Mouse (Mus musculus) ES-CJ7 (cell line): ENCODE data around the gene March1.

Experiments used
- DNase-seq: peaks from one replicate; pipeline ENCODE4 v3.0.0; 2011; ENCODE audit warnings: low read depth, low spot score

The March1 gene

GRCm38 (mm10) chr8:65617871-65618751 is at the start of gene March1:
Gene March1 (plus strand): TSS chr8:65617900.
- DNase-seq = peak; percentile 66

GRCm38 (mm10) chr8:65586909-65587308 is 30.8 kb upstream of the March1 start:
- DNase-seq = no peak

- DNase-seq = peak; percentile 46
These were observed 14.5 kb upstream of the March1 start for GRCm38 (mm10) chr8:65603241-65603640.

- peak; percentile 50 for DNase-seq
These were observed 8.2 kb upstream of the March1 start for GRCm38 (mm10) chr8:65609509-65609908.

DNA sequence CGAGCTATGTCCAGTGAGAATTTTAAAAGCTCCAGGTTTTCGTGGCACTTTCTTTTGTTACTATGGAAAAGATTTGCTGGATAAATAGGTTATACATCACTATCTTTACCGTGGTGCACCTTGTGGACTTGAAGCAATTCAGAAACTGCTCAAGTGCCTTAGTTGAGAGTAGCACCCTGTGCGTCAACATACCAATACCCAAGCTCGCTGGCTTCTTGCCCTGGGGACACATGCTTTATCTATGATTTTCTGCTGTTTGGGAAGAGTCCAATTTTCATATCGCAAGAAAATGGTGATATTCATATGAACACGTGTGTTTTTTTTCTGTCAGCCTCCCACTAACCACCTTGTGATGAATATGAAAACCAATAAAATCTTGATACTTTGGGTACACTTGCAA is 1.3 kb downstream of the March1 start:
- DNase-seq = no peak

- no peak for DNase-seq
These were observed 27.2 kb downstream of the March1 start for GRCm38 (mm10) chr8:65644931-65645330.

DNA sequence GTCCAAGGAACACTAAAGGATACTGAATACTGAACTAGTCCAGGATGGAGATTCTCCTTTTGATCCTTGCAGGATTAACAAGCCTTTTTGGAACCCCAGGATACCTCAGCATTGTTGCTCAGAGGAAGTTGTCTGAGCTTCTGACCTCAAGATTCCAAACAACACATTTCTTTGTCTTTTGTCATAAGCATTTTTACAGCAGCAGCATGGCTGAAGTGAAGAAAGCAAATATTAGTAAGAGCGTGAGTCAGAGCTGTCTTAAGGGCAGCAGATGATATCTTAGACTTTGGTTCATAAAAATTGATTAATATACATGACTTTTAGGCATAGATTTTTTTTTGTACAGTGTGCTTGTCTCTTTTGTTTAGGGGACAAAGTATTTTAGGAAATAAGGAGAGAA is 27.8 kb downstream of the March1 start:
- no peak for DNase-seq

- no peak for DNase-seq
These were observed 28.2 kb downstream of the March1 start for GRCm38 (mm10) chr8:65645945-65646344.

GRCm38 (mm10) chr8:65655924-65656323 is 38.2 kb downstream of the March1 start:
- DNase-seq = no peak

GRCm38 (mm10) chr8:65661885-65662284 is 44.2 kb downstream of the March1 start:
- no peak for DNase-seq

DNA sequence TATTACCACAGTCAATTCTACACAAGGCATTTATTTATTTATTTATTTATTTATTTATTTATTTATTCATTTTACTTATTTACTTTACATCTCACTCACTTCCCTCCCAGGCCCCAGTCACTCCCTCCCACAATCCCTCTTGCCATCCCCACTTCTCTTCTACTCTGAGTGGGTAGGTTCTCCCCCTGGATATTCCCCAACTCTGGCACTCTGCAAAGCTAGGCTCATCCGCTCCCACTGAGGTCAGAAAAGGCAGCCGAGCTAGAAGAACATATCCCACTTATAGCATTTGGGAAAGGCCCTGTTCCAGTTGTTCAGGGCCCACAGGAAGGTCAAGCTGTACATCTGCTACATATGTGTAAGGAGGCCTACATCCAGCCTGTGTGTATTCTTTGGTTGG is 48.1 kb downstream of the March1 start:
- no peak for DNase-seq

- DNase-seq = no peak
These were observed 125.4 kb downstream of the March1 start for GRCm38 (mm10) chr8:65743066-65743465.

- DNase-seq = no peak
These were observed 158.1 kb downstream of the March1 start for GRCm38 (mm10) chr8:65775815-65776214.

DNA sequence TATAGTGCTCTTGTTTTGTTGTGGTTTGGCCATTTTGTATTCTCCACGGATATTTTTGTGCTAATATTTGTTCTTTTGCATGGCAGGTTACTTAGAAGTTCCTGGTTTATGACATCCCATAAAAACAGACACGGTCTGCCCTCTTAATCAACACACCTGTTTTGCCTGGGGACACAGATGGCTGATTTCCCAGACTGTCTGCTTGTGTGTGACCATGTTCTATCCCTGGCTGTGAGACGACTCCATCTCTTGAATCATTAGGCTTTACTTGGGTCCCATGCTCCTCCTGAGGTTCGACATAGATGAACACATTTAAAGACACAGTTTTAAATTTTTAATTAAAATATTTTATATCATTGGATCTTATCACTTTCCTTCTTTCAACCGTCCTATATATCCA is 163.5 kb downstream of the March1 start:
- no peak for DNase-seq

DNA sequence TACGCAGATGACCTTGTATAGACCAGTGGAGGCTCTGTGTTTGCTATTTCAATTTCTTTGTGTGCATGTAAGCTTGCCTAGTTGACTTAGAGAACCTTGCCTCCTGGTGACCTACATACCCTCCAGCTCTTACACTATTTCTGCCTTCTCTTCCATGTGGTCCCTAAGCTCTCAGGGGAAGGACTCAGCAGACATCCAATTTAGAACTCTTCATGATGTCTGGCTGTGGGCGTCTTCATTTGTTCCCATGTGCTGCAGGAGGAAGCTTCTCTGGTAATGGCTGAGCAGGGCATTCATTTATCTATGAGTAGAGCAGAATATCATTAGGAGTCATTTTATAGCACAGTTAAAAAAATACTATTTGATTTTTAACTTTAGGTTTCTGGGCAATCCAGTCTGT is 195.3 kb downstream of the March1 start:
- no peak for DNase-seq

DNA sequence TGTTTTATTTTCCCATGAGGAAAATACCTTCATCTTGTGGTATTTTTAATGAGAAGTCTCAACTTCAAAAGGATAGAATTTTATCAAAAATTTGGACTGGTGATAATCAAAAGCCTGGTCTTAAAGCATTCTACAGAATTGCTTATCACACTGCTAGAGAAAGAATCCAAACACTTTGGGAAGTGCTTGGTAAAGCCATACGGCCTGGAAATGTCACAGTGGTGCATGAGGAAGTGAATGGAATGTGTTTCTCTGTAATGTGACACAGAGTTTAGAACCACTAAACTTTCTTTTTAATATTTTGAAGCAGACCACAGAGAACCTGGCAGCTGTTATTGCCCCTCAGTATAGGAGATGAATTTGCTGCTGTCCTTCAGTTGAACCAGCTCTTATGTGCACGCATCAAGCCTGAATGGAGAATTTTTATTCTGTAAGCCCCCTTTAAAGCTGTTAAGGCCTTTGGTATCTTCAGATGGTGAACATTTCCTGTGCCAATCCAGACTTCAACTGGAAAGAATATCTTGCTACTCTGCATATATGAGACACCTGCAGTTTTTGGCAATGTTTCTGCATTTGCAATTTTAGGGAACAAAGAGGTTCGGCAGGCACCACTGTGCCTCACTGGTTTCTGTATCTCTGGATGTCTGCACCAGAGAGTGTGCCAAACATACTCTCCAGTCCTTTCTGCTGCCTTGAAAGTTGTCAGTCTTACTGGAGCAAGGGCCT is 304.8 kb downstream of the March1 start:
- no peak for DNase-seq

GRCm38 (mm10) chr8:65956948-65957347 is 339.2 kb downstream of the March1 start:
- no peak for DNase-seq

- no peak for DNase-seq
These were observed 339.8 kb downstream of the March1 start for GRCm38 (mm10) chr8:65957492-65957891.

DNA sequence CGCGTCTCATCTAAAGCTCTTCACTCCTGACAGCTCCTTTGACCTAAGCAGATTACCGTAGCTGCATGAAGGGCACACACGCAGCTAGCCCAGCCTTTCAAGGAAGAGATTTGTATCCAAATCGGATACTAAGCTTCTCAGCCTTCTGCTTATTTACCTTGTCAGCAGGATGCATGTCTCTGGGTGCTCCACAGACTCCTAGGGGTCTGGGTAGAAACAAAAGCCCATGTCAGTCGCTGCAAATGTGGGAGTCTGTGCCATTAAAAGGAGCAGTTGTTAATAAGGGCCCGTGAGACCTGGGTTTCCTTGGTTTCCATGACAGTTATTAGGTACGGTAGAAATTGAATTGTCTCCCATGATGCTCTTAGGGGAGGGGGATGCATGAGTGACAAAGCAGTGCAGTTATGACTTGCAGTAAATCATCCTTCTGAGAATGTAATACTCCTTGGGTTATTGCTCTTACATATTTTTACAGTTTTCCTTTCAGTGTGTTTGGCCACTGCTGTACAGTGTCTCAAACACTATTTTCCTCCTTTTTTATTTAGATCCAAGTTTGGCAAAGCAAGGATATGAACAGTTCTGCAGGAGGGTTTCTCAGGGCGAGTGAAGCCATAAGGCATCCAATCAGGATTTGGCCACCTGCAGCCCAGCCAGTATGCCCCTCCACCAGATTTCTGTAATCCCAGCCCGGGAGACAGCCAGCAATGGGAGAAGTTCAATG is 349.0 kb downstream of the March1 start:
- no peak for DNase-seq

GRCm38 (mm10) chr8:65967223-65967778 is 349.6 kb downstream of the March1 start:
- no peak for DNase-seq

GRCm38 (mm10) chr8:65976905-65977304 is 359.2 kb downstream of the March1 start:
- no peak for DNase-seq

DNA sequence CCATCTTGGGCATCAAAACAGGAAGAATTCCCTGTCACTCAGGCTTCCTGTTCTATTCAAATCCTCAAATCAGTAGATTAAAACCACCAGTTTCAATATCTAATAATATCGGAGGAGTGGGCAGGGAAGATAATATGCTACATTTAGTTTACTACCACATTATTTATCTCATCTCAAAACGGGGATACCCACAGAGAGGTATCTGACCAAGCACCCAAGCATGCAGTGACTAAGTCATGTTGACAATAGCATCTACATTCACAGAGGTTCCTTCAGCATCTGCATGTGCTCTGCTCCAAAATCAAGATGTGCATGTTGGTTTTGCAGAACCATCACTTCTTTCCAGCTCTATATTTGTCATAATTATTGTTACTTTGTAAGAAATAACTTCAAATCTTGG is 364.3 kb downstream of the March1 start:
- DNase-seq = no peak
